Mouse (Mus musculus) forebrain, embryonic 12.5 days (tissue): ENCODE results near the gene Pabpn1l. TPM values are rescaled to one million over a fixed set of nuclear protein-coding genes. Genes with fewer than 3 reads are reported as not detected.

Experiments
- ATAC-seq: fragments of 200-750 bp; cut with Nextera tagmentation; 2 replicates; pipeline ENCODE4 v1.8.0; 2017; ENCODE audit warnings: moderate TSS enrichment; ENCODE audit not compliant: low FRiP score
- H3K27ac ChIP-seq: fragments of 300-500 bp; sonication (generic); 2 replicates; pipeline ENCODE4 v1.5.1; 2016; ENCODE audit warnings: mild to moderate bottlenecking
- H3K27me3 ChIP-seq: fragments of 300-500 bp; sonication (generic); 2 replicates; pipeline ENCODE4 v1.6.1; 2016; ENCODE audit warnings: mild to moderate bottlenecking
- H3K36me3 ChIP-seq: fragments of 300-500 bp; sonication (generic); replicated peaks from 2 replicates; pipeline ENCODE4 v1.6.1; 2016; ENCODE audit warnings: mild to moderate bottlenecking
- H3K4me1 ChIP-seq: fragments of 300-500 bp; sonication (generic); 2 replicates; pipeline ENCODE4 v1.6.1; 2016
- H3K4me2 ChIP-seq: fragments of 300-500 bp; sonication (generic); 2 replicates; pipeline ENCODE4 v1.6.1; 2016; ENCODE audit warnings: mild to moderate bottlenecking, moderate library complexity
- H3K4me3 ChIP-seq: fragments of 300-500 bp; sonication (generic); replicated peaks from 2 replicates; pipeline ENCODE4 v1.5.1; 2016; ENCODE audit warnings: mild to moderate bottlenecking
- H3K9ac ChIP-seq: fragments of 300-500 bp; sonication (generic); 2 replicates; pipeline ENCODE4 v1.6.1; 2016; ENCODE audit warnings: mild to moderate bottlenecking
- H3K9me3 ChIP-seq: fragments of 300-500 bp; sonication (generic); 2 replicates; pipeline ENCODE4 v1.6.1; 2016
- WGBS: fragments of 180-500 bp; shearing (Covaris S2); methylation state at CpG from one replicate; pipeline ENCODE4 v1.1.7; 2016; 5-methylcytosine and 5-hydroxymethylcytosine counted together
- polyA plus RNA-seq: library from polyadenylated mRNA; unstranded; fragments of >200 nt; fragmentation: Nextera tagmentation; extraction: Ambion mirVana; gene quantifications from 2 replicates; pipeline ENCODE4 v1.2.1, GENCODE M21; 2016

Gene Pabpn1l
- polyA plus RNA-seq, 1 experiment from 2014 or later = not detected

- ATAC-seq = no peak
- Histone ChIP-seq H3K9me3 (no peaks in the 10 kb centered on the region), H3K36me3 (no peaks in the 10 kb centered on the region), H3K4me1 (peaks cover 29% of the 10 kb centered on the region), H3K4me2 (no peak overlapping the region), H3K27me3 (no peaks in the 10 kb centered on the region), H3K4me3 (no peak overlapping the region), H3K9ac (no peak overlapping the region), H3K27ac (no peak overlapping the region; the same call in 1 of the 2 replicates)
- 60% methylated on average over 7 of the region's 7 CpGs for WGBS
Measured at GRCm38 (mm10) chr8:122661138-122661537, 38.6 kb upstream of the Pabpn1l start.

GRCm38 (mm10) chr8:122660022-122660421 lies 37.5 kb upstream of the Pabpn1l start:
- Histone ChIP-seq H3K27me3 (no peaks in the 10 kb centered on the region), H3K27ac (no peak overlapping the region), H3K36me3 (no peaks in the 10 kb centered on the region), H3K4me2 (no peak overlapping the region), H3K9ac (no peak overlapping the region), H3K9me3 (no peaks in the 10 kb centered on the region), H3K4me3 (no peak overlapping the region), H3K4me1 (peaks cover 19% of the 10 kb centered on the region)
- no peak for ATAC-seq
- WGBS = 69% methylated on average over 2 of the region's 2 CpGs

- Histone ChIP-seq H3K9me3 (no peaks in the 10 kb centered on the region), H3K4me2 (no peak overlapping the region), H3K36me3 (no peaks in the 10 kb centered on the region), H3K27me3 (no peaks in the 10 kb centered on the region), H3K4me3 (no peak overlapping the region), H3K4me1 (peaks cover 18% of the 10 kb centered on the region), H3K9ac (no peak overlapping the region), H3K27ac (no peak overlapping the region)
- ATAC-seq = no peak
- WGBS = 80% methylated on average over 9 of the region's 9 CpGs
Measured at GRCm38 (mm10) chr8:122658807-122659160, 36.2 kb upstream of the Pabpn1l start.

- H3K27me3 ChIP-seq = no peaks in the 10 kb centered on the region
- H3K4me1 ChIP-seq = peaks cover 23% of the 10 kb centered on the region
- no peak overlapping the region for H3K4me2 ChIP-seq
- no peaks in the 10 kb centered on the region for H3K36me3 ChIP-seq
- H3K4me3 ChIP-seq = no peak overlapping the region
- H3K9me3 ChIP-seq = no peaks in the 10 kb centered on the region
- WGBS = 70% methylated on average over 10 of the region's 10 CpGs
- H3K27ac ChIP-seq = no peak overlapping the region
- no peak overlapping the region for H3K9ac ChIP-seq
- ATAC-seq = no peak
Measured at GRCm38 (mm10) chr8:122658149-122658806, 35.7 kb upstream of the Pabpn1l start.

GRCm38 (mm10) chr8:122656056-122656999 lies 33.8 kb upstream of the Pabpn1l start:
- Histone ChIP-seq H3K36me3 (no peaks in the 10 kb centered on the region), H3K9ac (no peak overlapping the region), H3K9me3 (no peaks in the 10 kb centered on the region), H3K4me1 (peaks cover 32% of the 10 kb centered on the region), H3K4me2 (no peak overlapping the region), H3K27ac (no peak overlapping the region), H3K4me3 (no peak overlapping the region), H3K27me3 (no peaks in the 10 kb centered on the region)
- 87% methylated on average over 13 of the region's 13 CpGs for WGBS
- ATAC-seq = no peak

- Histone ChIP-seq H3K4me2 (no peak overlapping the region), H3K9ac (no peak overlapping the region), H3K4me3 (no peak overlapping the region), H3K36me3 (peaks cover 2% of the 10 kb centered on the region; the same call in 1 of the 2 replicates), H3K27ac (no peak overlapping the region), H3K27me3 (no peaks in the 10 kb centered on the region), H3K4me1 (peaks cover 33% of the 10 kb centered on the region), H3K9me3 (no peaks in the 10 kb centered on the region)
- no peak for ATAC-seq
- 83% methylated on average over 7 of the region's 7 CpGs for whole genome bisulfite sequencing
Measured at GRCm38 (mm10) chr8:122654768-122655167, 32.2 kb upstream of the Pabpn1l start.

- Histone ChIP-seq H3K36me3 (peaks cover 13% of the 10 kb centered on the region), H3K27ac (no peak overlapping the region), H3K27me3 (no peaks in the 10 kb centered on the region), H3K4me1 (peaks cover 33% of the 10 kb centered on the region), H3K9me3 (no peaks in the 10 kb centered on the region), H3K9ac (no peak overlapping the region), H3K4me2 (no peak overlapping the region), H3K4me3 (no peak overlapping the region)
- WGBS = 74% methylated on average over 6 of the region's 6 CpGs
- ATAC-seq = no peak
Measured at GRCm38 (mm10) chr8:122652643-122653042, 30.1 kb upstream of the Pabpn1l start.

GRCm38 (mm10) chr8:122651326-122651921 lies 28.9 kb upstream of the Pabpn1l start:
- no peak overlapping the region for H3K27ac ChIP-seq
- peaks cover 33% of the 10 kb centered on the region for H3K4me1 ChIP-seq
- peak overlapping the region; percentile 12; the same call in 1 of the 2 replicates for H3K9ac ChIP-seq
- no peaks in the 10 kb centered on the region for H3K9me3 ChIP-seq
- H3K36me3 ChIP-seq = peaks cover 19% of the 10 kb centered on the region
- H3K27me3 ChIP-seq = no peaks in the 10 kb centered on the region
- H3K4me2 ChIP-seq = no peak overlapping the region
- no peak overlapping the region for H3K4me3 ChIP-seq
- ATAC-seq = peak; percentile 60; the same call in 1 of the 2 replicates
- 70% methylated on average over 15 of the region's 16 CpGs for WGBS

GRCm38 (mm10) chr8:122648192-122648970 lies 25.8 kb upstream of the Pabpn1l start:
- no peak for ATAC-seq
- Histone ChIP-seq H3K4me2 (no peak overlapping the region), H3K36me3 (peaks cover 19% of the 10 kb centered on the region), H3K4me1 (peaks cover 24% of the 10 kb centered on the region), H3K4me3 (no peak overlapping the region), H3K27me3 (0 out of 2 replicates have a peak, but pooled peaks cover 3% of the 10 kb centered on the region), H3K9me3 (no peaks in the 10 kb centered on the region), H3K27ac (no peak overlapping the region), H3K9ac (no peak overlapping the region)
- WGBS = 78% methylated on average over 15 of the region's 15 CpGs

- no peak overlapping the region for H3K27ac ChIP-seq
- peaks cover 8% of the 10 kb centered on the region for H3K4me1 ChIP-seq
- no peaks in the 10 kb centered on the region for H3K9me3 ChIP-seq
- H3K4me3 ChIP-seq = no peak overlapping the region
- peaks cover 23% of the 10 kb centered on the region for H3K36me3 ChIP-seq
- no peak for ATAC-seq
- H3K4me2 ChIP-seq = no peak overlapping the region
- H3K27me3 ChIP-seq = 0 out of 2 replicates have a peak, but pooled peaks cover 6% of the 10 kb centered on the region
- WGBS = 89% methylated on average over 16 of the region's 16 CpGs
- no peak overlapping the region for H3K9ac ChIP-seq
Measured at GRCm38 (mm10) chr8:122646337-122646736, 23.8 kb upstream of the Pabpn1l start.

GRCm38 (mm10) chr8:122644175-122644954 lies 21.8 kb upstream of the Pabpn1l start:
- Histone ChIP-seq H3K27ac (no peak overlapping the region), H3K4me2 (no peak overlapping the region), H3K9me3 (no peaks in the 10 kb centered on the region), H3K9ac (no peak overlapping the region), H3K36me3 (peaks cover 19% of the 10 kb centered on the region), H3K27me3 (peaks cover 8% of the 10 kb centered on the region; the same call in 1 of the 2 replicates), H3K4me1 (peaks cover 9% of the 10 kb centered on the region), H3K4me3 (no peak overlapping the region)
- ATAC-seq = no peak
- 80% methylated on average over 6 of the region's 6 CpGs for WGBS
